Mouse (Mus musculus) heart, adult 8-10 months (tissue): ENCODE measurements around the gene Mex3d. TPM values are rescaled to one million over a fixed set of nuclear protein-coding genes. Genes with fewer than 3 reads are reported as not detected.
"Not testable (repeated sequence)": the region's sequence is repeated elsewhere in the genome, so short reads cannot be mapped to it uniquely, and the experiment has no call there.

Source experiments
- DNase-seq: peaks from one replicate; pipeline ENCODE4 v3.0.0; 2022; ENCODE audit warnings: low spot score
- total RNA-seq, 4 experiments: library from RNA; stranded (reverse); gene quantifications; 2 replicates each; pipeline ENCODE4 v1.2.4; 2022

Mex3d gene
- total RNA-seq, 4 experiments from 2014 or later, result 5.9 to 9.8 (median 8.3) TPM

DNA sequence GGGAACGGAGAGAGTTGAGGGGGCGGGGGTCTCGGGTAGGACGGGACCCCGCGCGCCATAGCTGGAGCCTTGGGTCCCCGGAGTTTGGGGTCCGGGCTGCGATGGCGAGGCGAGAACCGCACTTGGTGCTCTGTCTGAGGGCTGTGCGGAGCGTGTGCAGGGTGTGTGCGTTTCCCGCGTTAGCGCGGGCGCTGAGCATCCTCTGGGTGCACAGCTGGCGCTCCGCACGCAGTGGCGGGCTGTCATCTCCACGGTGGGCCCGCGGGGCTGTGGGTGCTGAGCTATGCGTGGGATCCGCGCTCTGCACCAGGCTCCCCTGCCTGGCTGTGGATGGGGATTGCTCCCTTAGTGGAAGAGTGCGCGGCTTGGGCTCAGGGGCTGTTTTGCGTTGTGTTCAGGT lies 30.7 kb downstream of the Mex3d start:
- DNase-seq, result no peak

DNA sequence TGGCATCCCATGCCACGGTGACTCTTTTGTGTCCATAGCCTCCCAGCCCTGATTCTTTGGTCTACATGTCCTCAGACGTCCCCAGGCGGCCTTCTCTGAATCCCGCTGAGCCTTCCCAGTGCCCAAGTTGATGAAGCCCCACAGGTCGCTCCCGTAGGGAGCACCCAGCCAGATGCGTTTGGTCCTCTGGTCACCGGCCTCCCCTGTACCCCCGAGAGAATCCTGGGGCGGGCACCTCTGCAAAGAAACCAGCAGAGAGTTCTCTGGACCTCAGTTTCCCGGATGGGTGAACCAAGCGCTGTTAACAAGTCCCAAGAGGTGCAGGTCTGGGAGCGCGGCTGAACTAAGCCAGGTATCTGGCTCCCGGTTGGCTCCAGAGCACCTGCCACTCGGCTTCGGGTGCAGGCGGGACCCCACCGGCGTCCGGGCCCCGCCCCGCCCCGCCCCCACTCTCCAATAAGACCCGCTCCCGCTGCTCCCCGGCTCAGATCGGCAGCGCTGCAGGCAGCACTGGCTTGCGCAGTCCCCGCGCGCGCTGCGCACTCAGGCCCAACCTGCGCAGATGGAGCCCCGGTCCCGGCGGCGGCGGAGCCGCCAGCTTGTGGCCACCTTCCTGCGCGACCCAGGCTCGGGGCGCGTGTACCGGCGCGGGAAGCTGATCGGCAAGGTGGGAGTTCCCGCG lies 31.3 kb downstream of the Mex3d start, which contains the start of gene Plk5:
Plk5 (plus strand) TSS at position 459 of the 682 bp plus-strand sequence.
- no peak for DNase-seq

DNA sequence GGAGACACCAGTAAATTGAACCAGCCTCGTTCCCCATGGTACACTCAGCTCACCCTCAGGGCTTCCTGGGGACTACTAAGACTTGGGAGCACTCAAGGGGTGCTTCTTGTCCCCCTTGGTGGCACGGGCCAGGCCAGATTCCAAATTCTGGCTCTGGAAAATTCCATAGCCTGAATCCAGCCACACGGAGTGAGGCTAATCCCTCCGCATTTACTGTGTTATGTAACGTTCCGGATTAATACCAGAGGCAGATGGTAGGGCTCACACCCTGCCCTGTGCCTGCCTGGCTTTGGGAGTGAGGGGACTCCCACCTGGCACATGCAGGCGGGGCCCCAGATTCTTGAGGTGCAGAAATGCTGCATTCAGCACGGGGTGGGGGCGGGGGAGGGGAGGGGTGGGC lies 32.0 kb downstream of the Mex3d start:
- DNase-seq, result no peak

DNA sequence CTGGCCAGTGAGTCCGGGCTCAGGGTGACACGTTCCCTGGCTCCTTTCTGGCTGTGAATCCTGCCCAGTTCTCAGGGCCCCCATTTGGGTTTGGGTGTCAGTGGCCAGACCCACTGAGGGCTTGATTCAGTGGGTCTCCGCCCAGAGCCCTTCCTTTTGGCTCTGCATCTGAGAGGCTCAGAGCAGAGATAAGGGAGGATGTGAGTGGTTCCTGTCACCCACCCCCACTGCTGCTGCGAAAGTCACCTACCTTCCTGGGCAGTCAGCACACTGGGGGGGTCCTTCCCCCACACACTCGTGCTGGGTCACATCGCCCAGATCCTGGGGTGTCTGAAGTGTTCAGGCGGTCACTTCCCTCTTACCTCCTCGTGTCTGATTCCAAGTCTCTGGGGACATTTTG lies 34.7 kb downstream of the Mex3d start:
- DNase-seq, result no peak

DNA sequence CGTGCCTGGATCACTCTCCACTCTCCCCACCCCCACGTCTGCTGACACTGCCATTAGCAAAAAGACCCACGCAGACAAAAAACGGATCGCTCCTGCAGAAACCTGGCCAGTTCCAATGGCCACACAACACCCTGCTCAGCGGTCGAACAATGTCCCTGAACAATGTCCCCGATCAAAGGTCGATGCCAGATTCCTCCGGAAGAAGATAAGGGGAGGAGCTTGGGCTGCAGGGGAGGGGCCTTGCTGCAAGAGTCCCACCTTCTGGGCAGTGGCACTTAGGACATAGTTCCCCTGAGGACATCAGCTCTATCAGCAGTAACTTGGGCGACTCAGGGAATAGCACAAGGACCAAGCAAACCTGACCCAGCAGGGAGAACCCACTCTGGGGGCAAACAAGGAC lies 35.6 kb downstream of the Mex3d start:
- no peak for DNase-seq

DNA sequence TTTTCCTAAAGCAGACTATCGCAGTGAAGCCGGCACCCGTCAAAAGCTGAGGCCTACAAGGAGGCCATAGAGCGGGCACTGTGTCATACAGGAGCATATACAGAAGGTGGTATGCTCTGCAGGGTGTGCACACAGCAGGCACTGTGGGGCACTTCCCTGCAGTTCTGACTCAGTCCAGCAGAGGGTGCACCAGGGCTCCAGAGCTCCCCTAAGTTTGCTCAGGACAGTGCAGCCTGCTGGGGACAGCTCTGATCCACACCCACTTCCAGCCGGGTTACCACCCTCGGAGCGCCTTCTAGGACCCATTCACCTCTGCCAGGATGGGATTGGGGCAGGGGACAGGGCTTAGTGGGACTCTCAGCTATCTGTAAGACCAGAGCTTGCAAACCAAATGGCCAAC lies 37.2 kb downstream of the Mex3d start:
- DNase-seq, result peak; percentile 81

DNA sequence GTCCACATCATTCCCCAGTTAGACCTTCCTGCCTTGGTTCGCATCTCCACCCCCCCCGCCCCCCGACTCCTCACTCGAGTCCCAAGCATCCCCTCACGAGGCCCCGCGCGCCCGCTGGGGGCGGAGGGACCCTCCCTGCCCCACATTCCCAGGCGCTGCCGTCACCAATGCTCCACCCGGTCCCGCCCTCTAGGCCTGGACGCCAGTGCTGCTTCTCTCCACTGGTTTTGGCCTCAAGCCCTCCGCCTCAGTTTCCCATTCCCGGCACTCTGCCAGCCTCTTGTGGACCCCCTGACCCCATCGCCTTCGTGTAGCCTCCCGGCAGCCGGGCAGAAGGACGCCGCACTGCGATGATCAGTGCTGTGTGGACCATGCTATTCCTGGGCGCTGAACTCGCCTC lies 38.5 kb downstream of the Mex3d start:
- no peak for DNase-seq

DNA sequence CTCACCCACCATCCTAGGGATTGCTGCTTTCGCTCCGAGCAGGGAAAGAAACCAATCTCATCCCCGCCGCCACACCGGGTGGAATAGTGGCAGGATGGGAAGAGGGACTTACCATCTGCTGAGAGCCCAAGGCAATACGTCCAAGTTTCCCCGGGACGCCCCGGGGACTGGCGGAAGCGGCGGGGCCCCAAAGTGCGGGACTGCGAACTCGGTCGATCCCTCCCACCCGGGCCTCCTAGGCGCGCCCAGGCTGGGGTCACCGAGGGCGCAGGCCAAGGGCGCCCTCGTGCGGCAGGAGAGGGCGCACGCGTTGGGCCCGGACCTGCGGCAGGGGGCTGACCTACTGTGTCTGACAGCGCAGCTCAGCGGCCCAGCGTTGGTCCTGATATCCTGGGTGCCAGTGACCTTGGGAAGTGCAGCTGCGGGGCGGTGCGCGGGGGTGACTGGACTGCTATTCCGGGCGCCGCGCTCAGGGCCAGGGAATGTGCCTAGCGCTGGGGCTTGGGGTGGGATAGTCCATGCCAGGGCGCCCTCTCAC lies 39.1 kb downstream of the Mex3d start, which contains the start of gene Adamtsl5:
Adamtsl5 (minus strand) TSS at position 169 of the 538 bp plus-strand sequence.
- peak; percentile 72 for DNase-seq

DNA sequence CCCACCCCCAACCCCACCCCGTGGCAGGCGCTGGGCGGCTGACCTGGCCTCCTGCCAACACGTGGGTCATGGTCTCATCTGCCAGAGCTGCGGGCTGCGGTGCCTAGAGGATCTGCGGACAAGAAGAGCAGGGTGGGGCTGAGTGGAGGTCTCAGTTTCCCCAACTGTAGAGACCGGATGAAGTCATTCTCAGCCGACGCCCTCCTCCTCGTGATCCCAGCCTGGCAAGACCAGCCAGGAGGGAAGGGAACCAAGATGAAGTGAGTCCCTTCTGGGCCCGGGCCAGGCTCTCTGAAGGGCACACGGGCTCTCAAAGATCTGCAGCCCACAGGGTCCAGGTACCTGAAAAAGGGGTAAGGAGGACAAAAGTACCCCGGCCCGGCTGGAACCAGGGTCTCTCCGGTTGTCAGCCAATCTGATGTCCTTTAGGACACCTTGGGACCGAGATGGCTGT lies 39.9 kb downstream of the Mex3d start:
- no peak for DNase-seq

DNA sequence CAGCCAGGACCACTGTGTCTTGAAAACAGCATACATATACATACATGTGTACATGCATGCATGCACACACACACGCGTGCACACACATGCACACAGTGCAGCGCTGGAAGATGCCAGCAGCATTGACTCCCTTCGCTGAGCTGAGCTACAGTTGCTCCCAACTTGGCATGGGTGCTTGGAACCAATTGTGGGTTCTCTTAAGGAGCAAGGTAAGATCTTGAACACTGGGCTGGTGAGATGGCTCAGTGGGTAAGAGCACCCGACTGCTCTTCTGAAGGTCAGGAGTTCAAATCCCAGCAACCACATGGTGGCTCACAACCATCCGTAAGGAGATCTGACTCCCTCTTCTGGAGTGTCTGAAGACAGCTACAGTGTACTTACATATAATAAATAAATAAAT lies 41.5 kb downstream of the Mex3d start:
- DNase-seq, result not testable (repeated sequence)

DNA sequence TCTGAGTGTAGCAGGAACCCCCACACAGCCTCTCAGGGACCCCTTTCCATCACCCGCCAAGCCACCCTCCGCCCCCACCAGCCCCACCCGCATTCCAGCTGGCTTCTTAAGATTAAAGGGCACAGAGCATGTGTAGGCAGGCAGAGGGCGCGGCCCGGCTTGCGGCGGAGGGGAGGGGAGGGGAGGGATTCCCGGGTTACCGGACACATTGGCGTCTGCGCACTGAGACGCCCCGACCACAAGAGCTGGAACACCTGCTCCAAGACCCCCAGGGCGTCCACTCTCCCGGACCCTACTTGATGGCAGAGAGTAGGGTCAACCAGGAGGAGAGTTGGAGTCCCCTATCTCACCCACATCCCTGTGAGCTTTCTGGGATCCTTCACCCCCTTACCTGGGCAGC lies 42.3 kb downstream of the Mex3d start:
- no peak for DNase-seq

DNA sequence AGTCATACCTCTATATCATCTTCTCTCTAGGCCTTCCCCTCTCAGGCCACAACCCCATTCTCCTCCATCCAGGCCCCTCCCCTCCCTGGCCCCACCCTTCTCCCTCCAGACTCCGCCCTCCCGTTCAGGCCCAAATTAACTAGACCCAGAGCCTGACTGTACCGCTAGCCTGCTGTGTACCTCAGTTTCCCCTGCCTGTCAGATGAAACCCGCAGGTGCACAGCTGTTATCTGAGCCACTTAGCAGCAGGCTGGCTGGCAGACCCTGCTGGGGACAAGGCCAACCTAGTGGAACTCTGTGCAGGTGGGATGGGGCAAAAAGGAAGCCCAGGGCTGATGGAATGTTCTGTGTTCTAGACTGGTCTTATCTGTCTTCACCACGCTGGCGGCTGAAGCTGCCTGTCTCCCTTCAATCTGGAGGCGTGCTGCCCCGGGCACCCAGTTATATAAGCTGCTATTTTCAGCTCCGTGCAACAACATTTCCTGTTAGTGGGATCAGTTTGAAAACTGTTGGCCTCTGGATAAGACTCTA lies 43.3 kb downstream of the Mex3d start:
- DNase-seq, result peak; percentile 46

DNA sequence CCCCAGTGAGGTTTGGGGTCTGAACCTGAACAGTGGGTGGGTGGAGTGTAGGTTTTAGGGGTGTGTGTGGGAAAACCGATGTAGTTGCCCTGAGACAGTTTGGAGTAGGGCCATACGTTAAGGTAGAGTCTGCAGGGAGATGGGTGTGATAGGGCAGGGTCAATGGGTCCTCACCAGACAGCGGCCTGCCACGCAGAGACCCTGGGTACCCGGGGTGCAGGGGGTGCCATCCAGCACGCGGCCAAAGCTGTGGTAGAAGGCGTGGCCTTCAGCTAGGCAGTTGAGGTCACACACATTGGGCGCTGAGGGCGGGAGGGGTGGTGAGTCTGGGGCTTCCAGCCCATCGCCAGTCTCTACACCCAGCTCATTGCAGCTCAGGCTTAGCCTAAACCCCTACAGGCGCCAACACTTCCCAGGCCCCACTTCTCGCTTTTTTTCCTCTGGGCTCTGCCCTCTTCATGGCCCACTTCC lies 44.0 kb downstream of the Mex3d start:
- DNase-seq, result no peak

DNA sequence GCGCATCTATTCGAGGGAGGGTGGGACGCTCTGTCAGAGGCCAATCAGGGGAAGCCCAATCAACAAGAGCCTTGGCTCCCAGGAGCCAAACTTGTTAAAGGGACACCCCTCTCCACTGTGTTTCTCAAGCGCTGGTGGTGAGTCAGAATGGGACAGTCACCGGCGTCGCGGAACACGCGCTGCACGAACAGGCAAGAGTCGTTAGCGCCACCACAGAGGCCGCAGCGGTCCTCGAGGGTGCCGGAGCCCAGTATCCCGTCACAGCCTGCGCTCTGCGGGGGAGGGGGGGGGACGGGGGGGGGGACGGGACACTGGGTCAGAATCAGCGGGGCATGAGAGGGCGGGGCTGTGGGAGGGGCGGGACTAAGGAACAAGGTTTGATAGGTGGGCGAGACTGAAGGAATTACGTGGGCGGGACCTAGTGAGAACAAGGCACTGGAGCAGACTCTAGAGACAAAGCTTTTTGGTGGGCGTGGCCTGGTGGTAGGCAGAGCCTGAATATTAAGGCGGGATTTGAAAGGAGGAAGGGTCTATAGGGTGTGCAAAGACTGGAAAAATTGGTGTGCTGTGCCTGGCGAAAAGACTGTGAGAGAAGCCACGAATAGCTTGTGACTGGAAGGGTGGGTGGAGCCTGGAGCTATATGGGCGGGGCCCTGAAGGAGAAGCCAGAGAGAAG lies 44.6 kb downstream of the Mex3d start:
- no peak for DNase-seq

DNA sequence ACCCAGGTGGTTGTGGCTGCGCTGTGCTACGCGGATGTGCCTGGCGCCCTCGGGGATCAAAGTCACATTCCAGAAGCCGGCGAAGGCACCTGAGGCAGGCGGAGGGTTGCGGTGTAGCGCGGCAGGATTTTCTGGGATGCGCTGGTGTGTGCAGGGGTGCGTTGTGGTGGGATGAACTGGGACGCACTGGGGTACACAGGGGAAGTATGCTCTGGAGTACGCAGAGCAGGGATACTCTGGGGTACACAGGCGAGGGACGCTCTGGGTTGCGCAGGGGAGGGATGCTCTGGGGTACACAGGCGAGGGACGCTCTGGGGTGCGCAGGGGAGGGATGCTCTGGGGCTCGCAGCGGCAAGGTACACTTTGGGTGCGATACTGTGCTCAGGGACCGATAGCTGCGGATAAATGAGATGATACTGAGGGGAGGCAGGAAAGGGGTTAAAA lies 45.1 kb downstream of the Mex3d start:
- DNase-seq, result no peak

DNA sequence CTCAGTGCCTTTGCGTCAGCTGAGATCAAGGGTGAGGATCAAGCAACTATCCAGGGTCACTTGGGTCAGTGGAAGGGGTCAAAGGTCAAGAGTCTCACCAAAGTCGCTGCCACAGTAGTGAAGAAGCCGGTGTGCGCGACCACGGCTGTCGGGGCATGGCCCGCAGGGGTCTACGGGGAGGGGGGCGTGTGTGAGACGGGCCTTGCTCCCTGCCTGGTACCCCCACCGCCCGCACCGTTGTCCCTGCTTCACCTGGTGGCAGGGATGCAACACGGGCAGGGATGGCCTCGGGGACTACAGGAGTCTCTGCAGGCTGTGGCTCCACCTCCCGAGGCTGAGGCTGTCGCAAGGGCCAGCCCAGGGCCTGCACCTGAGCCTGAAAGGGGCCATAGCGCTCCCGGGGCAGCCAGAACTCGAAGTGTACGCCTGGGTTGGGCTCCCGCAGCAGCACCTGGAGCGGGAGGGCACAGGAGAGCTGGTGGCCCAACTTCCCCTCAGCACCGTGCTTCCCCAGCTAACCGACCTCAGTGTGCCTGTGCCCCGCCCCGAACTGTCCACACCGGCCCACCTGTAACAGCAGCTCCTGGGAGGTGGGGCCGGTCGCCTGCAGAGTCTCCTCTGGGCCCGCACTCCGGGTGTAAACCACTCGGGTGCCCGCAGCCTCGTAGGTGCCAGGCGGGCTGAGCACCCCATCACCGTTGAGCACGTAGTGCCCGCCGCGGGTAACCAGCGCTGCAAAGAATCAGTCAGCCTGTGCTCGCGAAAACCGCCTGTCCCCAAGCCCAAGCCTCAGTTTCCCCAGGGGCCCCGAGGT lies 45.8 kb downstream of the Mex3d start:
- DNase-seq, result no peak

DNA sequence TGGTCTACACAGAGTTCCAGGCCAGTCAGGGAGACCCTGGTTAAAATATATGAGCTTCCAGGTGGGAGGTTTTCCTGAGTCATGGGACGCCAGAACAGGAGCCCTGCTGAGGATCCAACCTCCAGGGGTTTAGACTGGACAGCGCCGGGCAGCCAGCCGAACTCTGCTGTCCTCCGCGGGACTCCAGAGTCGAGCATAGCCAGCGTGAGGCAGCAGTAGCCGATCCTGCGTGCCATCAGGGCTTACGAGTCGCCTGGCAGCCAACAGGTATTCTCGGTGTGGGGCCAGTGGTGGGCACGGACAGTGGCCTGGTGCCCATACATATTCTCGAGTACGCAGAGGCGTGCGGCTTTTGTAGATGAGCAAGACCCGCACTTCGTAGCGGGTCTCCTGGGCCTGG lies 46.4 kb downstream of the Mex3d start:
- DNase-seq, result no peak

DNA sequence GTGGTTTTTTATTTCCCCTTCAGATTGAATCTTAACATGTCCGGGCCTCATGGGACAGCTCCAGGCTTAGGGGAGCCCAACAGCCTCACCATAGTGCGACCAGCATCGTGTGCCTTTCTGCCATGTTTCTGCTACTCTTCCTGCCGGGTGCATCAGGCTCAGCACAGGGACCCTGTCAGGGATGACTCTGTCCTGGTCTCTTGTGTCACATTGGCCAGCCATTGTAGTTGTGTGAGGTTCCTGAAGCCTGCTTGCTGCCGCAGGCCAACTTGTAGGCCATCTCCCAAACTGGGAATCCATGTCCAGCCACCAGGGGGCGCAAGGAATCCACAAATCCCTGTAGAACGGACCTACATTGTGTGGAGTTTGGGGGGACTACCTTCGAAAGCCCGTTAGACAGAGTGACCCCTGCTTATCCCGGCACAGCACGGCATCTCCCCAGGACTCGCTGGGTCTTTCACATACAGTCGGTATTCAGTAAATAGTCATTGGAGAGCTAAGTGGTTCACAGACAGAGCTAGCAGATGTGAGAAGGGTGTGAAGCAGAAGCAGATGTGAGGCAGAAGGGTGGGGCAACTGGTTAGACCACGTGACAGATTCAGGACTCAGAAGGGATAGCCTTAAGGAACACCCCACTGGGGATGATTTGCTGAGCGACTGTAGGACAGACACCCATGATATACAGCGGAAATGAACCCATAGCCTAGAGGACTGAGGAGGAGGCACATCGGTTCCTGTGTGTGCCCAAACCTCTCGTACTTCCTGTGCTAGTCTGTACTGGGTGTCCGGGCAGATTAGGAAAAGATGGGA lies 47.3 kb downstream of the Mex3d start:
- DNase-seq, result peak; percentile 85

DNA sequence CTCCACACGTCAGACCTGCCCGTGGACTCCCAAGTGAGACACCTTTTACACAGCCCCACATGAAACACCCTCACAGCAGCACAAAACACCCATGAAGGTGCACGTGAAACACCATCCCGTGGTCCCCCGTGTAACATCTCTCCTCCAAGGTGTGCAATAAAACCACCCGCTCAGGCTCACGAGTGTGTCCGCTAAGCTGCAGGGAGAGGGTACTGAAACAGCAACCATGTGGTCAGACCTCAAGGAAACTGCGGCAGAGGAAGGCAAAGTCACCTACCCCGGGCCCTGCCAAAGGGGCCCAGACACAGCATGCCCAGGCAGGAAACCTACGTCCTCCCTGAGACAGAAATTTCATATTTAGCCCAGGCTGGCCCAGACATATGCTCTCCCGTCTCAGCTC lies 51.2 kb downstream of the Mex3d start:
- DNase-seq, result no peak

DNA sequence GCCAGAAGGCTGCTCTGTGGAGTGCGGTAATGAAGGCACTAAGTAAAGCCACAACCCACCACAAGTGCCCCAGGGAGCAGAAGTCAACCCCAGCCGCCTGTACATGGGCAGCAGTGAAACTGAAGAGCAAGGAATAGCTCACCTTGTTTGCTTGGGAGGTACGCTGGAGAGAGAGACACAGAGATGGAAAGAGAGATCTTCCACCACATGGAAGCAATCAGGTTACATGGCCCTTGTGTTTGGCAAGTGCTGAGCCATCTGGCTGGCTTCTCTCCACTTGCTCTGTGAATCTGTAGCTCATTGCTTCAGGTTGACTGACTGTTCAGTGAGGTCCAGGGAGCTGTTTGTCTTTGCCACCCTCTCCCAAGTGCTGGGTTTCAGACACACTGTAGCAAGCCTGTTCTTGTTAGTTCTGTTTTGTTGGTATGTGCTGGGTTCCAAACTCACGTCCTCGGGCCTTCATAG lies 54.9 kb downstream of the Mex3d start:
- DNase-seq, result no peak
